Mouse (Mus musculus) CH12.LX (cell line): ENCODE results near the gene Scarf2. TPM values are rescaled to one million over a fixed set of nuclear protein-coding genes. Genes with fewer than 3 reads are reported as not detected.

Experiments used
- DNase-seq: peaks from one replicate; pipeline ENCODE4 v3.0.0-alpha.2; 2013; ENCODE audit errors: extremely low read depth
- H3K27ac ChIP-seq: 2 replicates; pipeline ENCODE4 v1.5.1; 2012; ENCODE audit warnings: low read depth, mild to moderate bottlenecking, control low read depth, moderate library complexity; ENCODE audit not compliant: insufficient read depth
- H3K27me3 ChIP-seq: replicated peaks from 2 replicates; pipeline ENCODE3; 2012; ENCODE audit warnings: inconsistent platforms
- H3K36me3 ChIP-seq, 2 experiments: replicated peaks in 1 of 2; 2 replicates each; pipeline versions ENCODE3 to v1.6.1; 2012; ENCODE audit warnings: inconsistent platforms in 1 of 2, low read length in 1 of 2, mild to moderate bottlenecking in 1 of 2, mixed read lengths in 1 of 2, moderate library complexity in 1 of 2; ENCODE audit not compliant: control insufficient read depth in 1 of 2, insufficient read depth in 1 of 2
- H3K4me1 ChIP-seq, 2 experiments: 2 replicates each; pipeline ENCODE4 v1.6.1; 2012; ENCODE audit warnings: inconsistent platforms in 1 of 2, moderate library complexity in 1 of 2; ENCODE audit not compliant: insufficient read depth in 2 of 2, control insufficient read depth in 1 of 2
- H3K4me2 ChIP-seq: 2 replicates; pipeline ENCODE4 v1.6.1; 2012; ENCODE audit warnings: low read depth, mild to moderate bottlenecking, control low read depth; ENCODE audit not compliant: poor library complexity, insufficient read depth, severe bottlenecking
- H3K4me3 ChIP-seq, 3 experiments: fragments of 150-350 bp in 1 of 3; sonication (generic) in 1 of 3; replicated peaks in 1 of 3; 2 replicates each; pipeline versions ENCODE3 to v1.5.1; 2011 to 2012; ENCODE audit warnings: low read depth in 2 of 3, low read length in 2 of 3, mild to moderate bottlenecking in 2 of 3, moderate library complexity in 2 of 3, control low read depth in 1 of 3, improper control_type of control experiment in 1 of 3, inconsistent platforms in 1 of 3, mixed read lengths in 1 of 3; ENCODE audit not compliant: poor library complexity in 1 of 3
- H3K79me2 ChIP-seq: replicated peaks from 2 replicates; pipeline ENCODE4 v1.6.1; 2012; ENCODE audit warnings: mild to moderate bottlenecking, moderate library complexity; ENCODE audit not compliant: control insufficient read depth, poor library complexity, insufficient read depth, severe bottlenecking; ENCODE audit errors: extremely low read depth
- H3K9ac ChIP-seq: 2 replicates; pipeline ENCODE4 v1.6.1; 2012; ENCODE audit warnings: low read depth, mild to moderate bottlenecking, control low read depth, moderate library complexity; ENCODE audit not compliant: insufficient read depth
- H3K9me3 ChIP-seq: replicated peaks from 2 replicates; pipeline ENCODE3; 2012; ENCODE audit warnings: low read length, inconsistent platforms, mixed read lengths
- CHD1 ChIP-seq: IDR thresholded peaks from 2 replicates; pipeline ENCODE4 v1.6.1; 2012; ENCODE audit warnings: low read depth, low read length, improper control_type of control experiment, inconsistent platforms
- CHD2 ChIP-seq: IDR thresholded peaks from 2 replicates; pipeline ENCODE4 v1.6.1; 2011; ENCODE audit warnings: low read length, improper control_type of control experiment
- ELF1 ChIP-seq: IDR thresholded peaks from 2 replicates; pipeline ENCODE4 v1.6.1; 2014; ENCODE audit warnings: low read depth, mild to moderate bottlenecking, inconsistent platforms, low read length, improper control_type of control experiment
- EP300 ChIP-seq: IDR thresholded peaks from 2 replicates; pipeline ENCODE4 v1.6.1; 2011; ENCODE audit warnings: low read length, improper control_type of control experiment
- IRF4 ChIP-seq: IDR thresholded peaks from 2 replicates; pipeline ENCODE4 v1.6.1; 2014; ENCODE audit warnings: low read depth, mild to moderate bottlenecking, inconsistent platforms, low read length, improper control_type of control experiment
- JUN ChIP-seq: IDR thresholded peaks from 2 replicates; pipeline ENCODE4 v1.6.1; 2011; ENCODE audit warnings: low read depth, mild to moderate bottlenecking, low read length, improper control_type of control experiment, moderate library complexity; ENCODE audit not compliant: insufficient read depth
- MAFK ChIP-seq: IDR thresholded peaks from 2 replicates; pipeline ENCODE4 v1.6.1; 2011; ENCODE audit warnings: low read length, improper control_type of control experiment; ENCODE audit not compliant: insufficient replicate concordance
- MAX ChIP-seq: IDR thresholded peaks from 2 replicates; pipeline ENCODE4 v1.6.1; 2011; ENCODE audit warnings: low read length, improper control_type of control experiment
- MAZ ChIP-seq: IDR thresholded peaks from 2 replicates; pipeline ENCODE4 v1.6.1; 2012; ENCODE audit warnings: low read depth, mild to moderate bottlenecking, inconsistent platforms, low read length, improper control_type of control experiment, moderate library complexity
- MEF2A ChIP-seq: IDR thresholded peaks from 2 replicates; pipeline ENCODE4 v1.6.1; 2014; ENCODE audit warnings: low read depth, mild to moderate bottlenecking, inconsistent platforms, low read length, improper control_type of control experiment, borderline replicate concordance
- MXI1 ChIP-seq: IDR thresholded peaks from 2 replicates; pipeline ENCODE4 v1.6.1; 2011; ENCODE audit warnings: mild to moderate bottlenecking, low read depth, low read length, improper control_type of control experiment
- NELFE ChIP-seq: IDR thresholded peaks from 2 replicates; pipeline ENCODE4 v1.6.1; 2011; ENCODE audit warnings: low read depth, low read length, improper control_type of control experiment
- SIN3A ChIP-seq: IDR thresholded peaks from 2 replicates; pipeline ENCODE4 v1.6.1; 2012; ENCODE audit warnings: low read length, improper control_type of control experiment, inconsistent platforms
- TCF12 ChIP-seq: IDR thresholded peaks from 2 replicates; pipeline ENCODE4 v1.6.1; 2014; ENCODE audit warnings: low read depth, mild to moderate bottlenecking, inconsistent platforms, low read length, improper control_type of control experiment
- UBTF ChIP-seq: IDR thresholded peaks from 2 replicates; pipeline ENCODE4 v1.6.1; 2012; ENCODE audit warnings: low read depth, mild to moderate bottlenecking, inconsistent platforms, low read length, improper control_type of control experiment, moderate library complexity
- USF1 ChIP-seq: IDR thresholded peaks from 2 replicates; pipeline ENCODE4 v1.6.1; 2014; ENCODE audit warnings: low read depth, mild to moderate bottlenecking, inconsistent platforms, low read length, improper control_type of control experiment
- USF2 ChIP-seq: conservative IDR thresholded peaks from 2 replicates; pipeline ENCODE4 v1.6.1; 2011; ENCODE audit warnings: low read depth, low read length, improper control_type of control experiment
- ZKSCAN1 ChIP-seq: IDR thresholded peaks from 2 replicates; pipeline ENCODE4 v1.6.1; 2012; ENCODE audit warnings: low read depth, inconsistent platforms, low read length, improper control_type of control experiment, borderline replicate concordance
- ZNF384 ChIP-seq: IDR thresholded peaks from 2 replicates; pipeline ENCODE4 v1.6.1; 2012; ENCODE audit warnings: low read depth, low read length, improper control_type of control experiment, inconsistent platforms
- dilution Hi-C: fragments of 300-500 bp; cut with MboI; formaldehyde crosslinking; loops from 2 replicates; pipeline ENCODE4 v1.14.3; 2020; ENCODE audit warnings: low sequenced_read_pairs; ENCODE audit not compliant: extremely low pct_unique_long_range_greater_than_20kb, extremely low pct_ligation_motif_present
- in situ Hi-C: fragments of 300-500 bp; cut with MboI; formaldehyde crosslinking; loops from 3 replicates; pipeline ENCODE4 v1.14.3; 2019; ENCODE audit warnings: low sequenced_read_pairs, low pct_ligation_motif_present, low pct_unique_long_range_greater_than_20kb, mixed read lengths
- polyA plus RNA-seq: library from polyadenylated mRNA; unstranded; fragments of >175 nt; gene quantifications from 2 replicates; pipeline ENCODE4 v1.2.1, GENCODE M21; 2012; ENCODE audit warnings: low read depth; ENCODE audit not compliant: insufficient read length
- total RNA-seq, 2 experiments: library from RNA; depleted of rRNA; stranded (reverse); fragments of 300-350 nt in 1 of 2; fragments of >200 nt in 1 of 2; gene quantifications; 2 replicates each; pipeline ENCODE4 v1.2.3; 2012 to 2014

Gene Scarf2
- total and polyA plus RNA-seq, 3 experiments, result not detected

DNA sequence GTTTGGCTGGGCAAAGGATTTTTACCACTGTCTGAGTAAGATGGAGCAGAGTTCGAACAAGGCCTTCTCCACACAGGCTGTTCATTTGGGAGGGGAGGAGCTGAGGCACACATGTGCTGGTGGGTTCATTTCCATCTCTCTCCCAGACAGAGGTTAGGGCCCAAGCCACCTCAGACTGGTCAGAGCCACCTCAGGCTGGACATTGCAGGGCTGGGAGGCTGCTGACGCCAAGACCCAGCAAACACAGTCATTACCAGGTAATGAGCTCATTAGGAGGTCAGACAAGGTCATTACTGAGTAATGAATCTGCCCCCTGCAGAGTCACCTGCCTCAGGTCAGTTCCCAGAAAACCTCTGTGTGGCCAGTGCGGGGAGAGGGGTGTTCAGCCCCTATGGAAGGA, 31.8 kb downstream of the Scarf2 start:
- dilution Hi-C loops, result no loop called here
- peaks cover 2% of the 10 kb centered on the region for H3K9me3 ChIP-seq
- H3K9ac ChIP-seq, result no peak overlapping the region
- H3K79me2 ChIP-seq, result no peaks in the 10 kb centered on the region
- no peak overlapping the region for H3K4me3 ChIP-seq
- H3K27me3 ChIP-seq, result peaks cover 6% of the 10 kb centered on the region
- no peak overlapping the region for H3K4me2 ChIP-seq
- H3K36me3 ChIP-seq, result no peaks in the 10 kb centered on the region
- DNase-seq, result no peak
- H3K27ac ChIP-seq, result no peak overlapping the region
- TF ChIP-seq MAZ, result no peak
- TF ChIP-seq MAX, result no peak
- no peak for TF ChIP-seq EP300
- no peak for TF ChIP-seq IRF4
- no peak for TF ChIP-seq NELFE
- no peak for TF ChIP-seq USF1
- in situ Hi-C loops, result no loop called here
- no peaks in the 10 kb centered on the region for H3K4me1 ChIP-seq

DNA sequence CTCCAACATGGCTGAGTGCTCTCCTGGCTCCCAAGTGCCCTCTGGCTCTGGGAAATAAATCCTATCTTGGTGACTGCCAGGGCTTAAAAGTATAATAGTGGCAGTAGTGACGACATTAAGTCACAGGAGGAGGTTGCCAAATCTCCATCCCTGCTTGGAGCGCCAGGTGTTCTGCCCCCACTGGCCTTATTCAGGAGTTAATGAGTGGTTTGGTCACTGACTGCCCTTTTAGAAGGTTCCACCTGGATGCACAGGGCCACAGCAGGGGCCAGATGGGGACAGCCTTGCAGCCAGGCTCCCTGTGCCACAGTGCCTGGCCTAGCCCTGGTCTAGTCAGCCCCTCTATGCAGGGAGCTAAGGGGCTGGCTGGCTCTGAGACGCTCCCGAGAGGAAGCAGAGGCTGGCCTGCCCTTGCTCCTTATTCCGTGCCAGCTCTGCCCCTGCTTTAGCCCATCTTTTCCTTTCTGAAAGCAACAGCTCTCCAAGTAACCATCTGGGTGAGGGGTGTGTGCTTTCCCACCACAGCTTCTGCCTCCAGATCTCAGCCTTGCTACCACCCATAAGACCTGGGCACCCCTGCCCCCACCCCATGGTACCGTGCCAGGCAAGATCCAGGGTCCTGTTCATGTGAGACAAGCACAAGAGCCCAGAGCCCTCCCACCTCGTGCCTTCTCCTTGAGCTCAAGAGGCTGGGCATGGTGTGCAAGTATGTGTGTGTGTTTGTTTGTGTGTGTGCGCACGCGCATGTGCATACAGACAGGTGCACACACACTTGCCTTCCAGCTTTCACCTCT, 33.5 kb downstream of the Scarf2 start:
- Histone ChIP-seq H3K27ac (no peak overlapping the region), H3K9ac (no peak overlapping the region), H3K4me3 (no peak overlapping the region), H3K79me2 (no peaks in the 10 kb centered on the region), H3K36me3 (no peaks in the 10 kb centered on the region), H3K4me1 (no peaks in the 10 kb centered on the region), H3K27me3 (peaks cover 6% of the 10 kb centered on the region), H3K4me2 (no peak overlapping the region), H3K9me3 (peaks cover 4% of the 10 kb centered on the region)
- dilution Hi-C loops, result no loop called here
- no peak for DNase-seq
- in situ Hi-C loops, result no loop called here
- no peak for TF ChIP-seq MEF2A
- no peak for TF ChIP-seq CHD2
- no peak for TF ChIP-seq MAFK
- TF ChIP-seq USF2, result no peak
- no peak for TF ChIP-seq ZNF384
- no peak for TF ChIP-seq SIN3A
- TF ChIP-seq ZKSCAN1, result no peak
- no peak for TF ChIP-seq IRF4
- no peak for TF ChIP-seq ELF1
- no peak for TF ChIP-seq TCF12
- no peak for TF ChIP-seq EP300
- TF ChIP-seq MXI1, result no peak
- no peak for TF ChIP-seq CHD1
- TF ChIP-seq UBTF, result no peak
- TF ChIP-seq JUN, result no peak
